Mouse (Mus musculus): ENCODE results near the gene Sema5b. TPM values are rescaled to one million over a fixed set of nuclear protein-coding genes. Genes with fewer than 3 reads are reported as not detected.

The Sema5b gene
- total and polyA plus RNA-seq, 2 experiments = 0.37 to 0.62 TPM

DNA sequence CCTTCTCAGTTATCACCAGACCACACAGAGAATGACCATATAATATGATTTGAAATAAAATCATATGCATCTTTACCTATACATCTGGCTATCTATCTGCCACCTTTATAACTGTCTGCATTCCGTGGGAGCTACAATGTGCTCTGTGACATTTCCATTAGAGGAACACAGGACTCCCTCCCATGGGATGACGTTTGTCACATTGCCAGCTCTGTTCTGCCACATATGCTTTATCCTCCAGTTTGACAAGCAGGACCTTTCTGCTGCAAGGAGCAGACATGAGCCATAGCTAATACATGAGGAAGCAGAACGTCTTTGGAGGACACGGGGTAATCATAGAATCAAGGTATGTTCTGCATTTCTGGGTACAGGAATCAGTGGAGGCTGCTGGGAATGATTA lies 16.7 kb upstream of the Sema5b start:
- no peak for DNase-seq (ENCODE audit: extremely low read depth, low read depth, low spot score)
- 81% methylated on average over 4 of the region's 4 CpGs for WGBS

DNA sequence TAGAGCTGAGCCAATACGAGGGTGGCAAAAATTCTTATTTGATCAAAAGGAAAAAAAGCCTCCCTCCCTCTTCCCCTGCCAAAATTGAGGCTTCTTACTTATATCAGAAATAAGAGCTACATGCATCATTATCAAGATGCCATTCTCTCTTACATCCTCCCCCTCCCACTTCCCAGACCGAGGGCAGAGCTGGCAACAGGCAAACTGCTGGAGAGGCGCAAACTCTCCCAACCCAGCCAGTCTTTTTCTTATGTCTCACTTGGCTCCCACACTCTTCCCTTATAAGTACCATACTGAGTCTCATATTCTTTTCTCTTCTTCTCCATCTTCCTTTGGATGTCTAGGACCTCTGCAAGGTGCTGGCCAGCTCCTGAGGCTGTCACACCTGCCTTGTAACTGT lies 6.3 kb upstream of the Sema5b start:
- no peak overlapping the region for H3K9ac ChIP-seq (ENCODE audit: low read depth, low read length)
- no peaks in the 10 kb centered on the region for H3K4me1 ChIP-seq (ENCODE audit: control insufficient read depth, insufficient read depth, low read length)
- no peak for TF ChIP-seq POLR2A (IDR thresholded peaks at IDR 0.05; ENCODE audit: extremely low read depth, insufficient read depth, low read length)
- no peak for TF ChIP-seq CTCF (IDR thresholded peaks at IDR 0.05; ENCODE audit: low read depth, low read length)
- H3K79me2 ChIP-seq (ENCODE audit: control insufficient read depth, insufficient read depth, low read length) = no peaks in the 10 kb centered on the region
- no peaks in the 10 kb centered on the region for H3K36me3 ChIP-seq (ENCODE audit: control insufficient read depth, insufficient read depth, low read length)
- H3K27me3 ChIP-seq (ENCODE audit: control insufficient read depth, insufficient read depth, low read length) = no peaks in the 10 kb centered on the region
- 78% methylated on average over 3 of the region's 3 CpGs for WGBS
- no peak for DNase-seq (ENCODE audit: extremely low read depth, low read depth, low spot score)
- no peak overlapping the region for H3K4me3 ChIP-seq (ENCODE audit: insufficient read depth, low read depth, low read length)
- H3K27ac ChIP-seq (replicated peaks; ENCODE audit: insufficient read depth, low read depth, low read length) = no peak overlapping the region

More for the DNA sequence above, 16.7 kb upstream of the Sema5b start:
- H3K36me3 ChIP-seq (ENCODE audit: control insufficient read depth, insufficient read depth, low read length) = no peaks in the 10 kb centered on the region
- no peak overlapping the region for H3K9ac ChIP-seq (ENCODE audit: low read depth, low read length)
- no peak overlapping the region for H3K4me3 ChIP-seq (ENCODE audit: insufficient read depth, low read depth, low read length)
- H3K27ac ChIP-seq (replicated peaks; ENCODE audit: insufficient read depth, low read depth, low read length) = no peak overlapping the region
- H3K27me3 ChIP-seq (ENCODE audit: control insufficient read depth, insufficient read depth, low read length) = no peaks in the 10 kb centered on the region
- no peaks in the 10 kb centered on the region for H3K79me2 ChIP-seq (ENCODE audit: control insufficient read depth, insufficient read depth, low read length)
- no peak for TF ChIP-seq CTCF (IDR thresholded peaks at IDR 0.05; ENCODE audit: low read depth, low read length)
- no peak for TF ChIP-seq POLR2A (IDR thresholded peaks at IDR 0.05; ENCODE audit: extremely low read depth, insufficient read depth, low read length)
- H3K4me1 ChIP-seq (ENCODE audit: control insufficient read depth, insufficient read depth, low read length) = peaks cover 2% of the 10 kb centered on the region; the same call in 1 of the 2 replicates

DNA sequence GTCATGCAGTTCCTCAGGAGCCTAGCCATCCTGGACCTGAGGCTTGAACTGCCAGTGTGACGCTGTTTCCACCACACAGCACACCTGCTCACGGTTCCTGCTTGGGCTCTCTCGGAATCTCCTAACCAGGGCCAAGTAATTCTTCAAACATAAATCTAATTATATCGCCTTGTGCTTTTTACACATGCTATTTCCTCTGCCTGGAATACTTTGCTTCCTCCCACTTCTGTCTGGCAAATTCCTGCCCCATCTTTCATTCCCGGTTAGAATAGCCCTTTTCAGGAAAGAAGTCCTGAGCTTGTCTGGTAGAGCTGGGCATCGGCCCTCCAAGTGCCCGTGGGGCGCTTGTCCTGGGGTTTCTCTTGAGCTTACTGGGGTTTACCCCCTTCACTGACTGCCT lies 3.3 kb upstream of the Sema5b start:
- peaks cover 19% of the 10 kb centered on the region for H3K27me3 ChIP-seq (ENCODE audit: control insufficient read depth, insufficient read depth, low read length)
- no peak for TF ChIP-seq POLR2A (IDR thresholded peaks at IDR 0.05; ENCODE audit: extremely low read depth, insufficient read depth, low read length)
- no peak for TF ChIP-seq CTCF (IDR thresholded peaks at IDR 0.05; ENCODE audit: low read depth, low read length)

DNA sequence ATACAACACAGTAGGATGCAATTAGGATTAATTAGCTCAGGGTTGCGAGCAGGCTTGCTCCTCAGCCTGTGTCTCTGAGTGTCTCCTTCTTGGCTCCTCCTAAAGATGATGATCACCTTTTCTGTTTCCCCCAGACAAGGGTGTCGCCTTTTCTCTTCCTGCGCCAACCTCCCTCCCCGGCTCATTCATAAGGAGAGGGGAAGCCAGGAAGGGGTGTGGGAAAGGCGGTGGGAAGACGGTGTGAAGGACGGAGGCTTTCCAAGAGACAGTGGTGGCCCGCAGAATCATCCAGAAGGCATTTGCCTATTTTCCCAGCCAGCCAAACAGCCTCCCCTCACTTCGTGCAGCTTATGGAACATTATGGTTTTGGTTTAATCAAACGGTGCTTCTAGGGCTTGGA lies 1.9 kb upstream of the Sema5b start:
- no peak overlapping the region for H3K4me3 ChIP-seq (ENCODE audit: insufficient read depth, low read depth, low read length)
- no peaks in the 10 kb centered on the region for H3K79me2 ChIP-seq (ENCODE audit: control insufficient read depth, insufficient read depth, low read length)
- peaks cover 24% of the 10 kb centered on the region for H3K27me3 ChIP-seq (ENCODE audit: control insufficient read depth, insufficient read depth, low read length)
- TF ChIP-seq CTCF (IDR thresholded peaks at IDR 0.05; ENCODE audit: low read depth, low read length) (no peak), POLR2A (IDR thresholded peaks at IDR 0.05; ENCODE audit: extremely low read depth, insufficient read depth, low read length) (no peak)
- no peaks in the 10 kb centered on the region for H3K36me3 ChIP-seq (ENCODE audit: control insufficient read depth, insufficient read depth, low read length)
- WGBS = 60% methylated on average over 10 of the region's 10 CpGs
- no peak for DNase-seq (ENCODE audit: extremely low read depth, low read depth, low spot score)
- no peaks in the 10 kb centered on the region for H3K4me1 ChIP-seq (ENCODE audit: control insufficient read depth, insufficient read depth, low read length)
- no peak overlapping the region for H3K27ac ChIP-seq (replicated peaks; ENCODE audit: insufficient read depth, low read depth, low read length)
- H3K9ac ChIP-seq (ENCODE audit: low read depth, low read length) = no peak overlapping the region

More for the DNA sequence above, 3.3 kb upstream of the Sema5b start:
- Histone ChIP-seq H3K36me3 (ENCODE audit: control insufficient read depth, insufficient read depth, low read length) (no peaks in the 10 kb centered on the region), H3K79me2 (ENCODE audit: control insufficient read depth, insufficient read depth, low read length) (no peaks in the 10 kb centered on the region), H3K27ac (replicated peaks; ENCODE audit: insufficient read depth, low read depth, low read length) (no peak overlapping the region), H3K4me3 (ENCODE audit: insufficient read depth, low read depth, low read length) (no peak overlapping the region), H3K4me1 (ENCODE audit: control insufficient read depth, insufficient read depth, low read length) (no peaks in the 10 kb centered on the region), H3K9ac (ENCODE audit: low read depth, low read length) (no peak overlapping the region)
- no peak for DNase-seq (ENCODE audit: extremely low read depth, low read depth, low spot score)
- 77% methylated on average over 8 of the region's 8 CpGs for WGBS

DNA sequence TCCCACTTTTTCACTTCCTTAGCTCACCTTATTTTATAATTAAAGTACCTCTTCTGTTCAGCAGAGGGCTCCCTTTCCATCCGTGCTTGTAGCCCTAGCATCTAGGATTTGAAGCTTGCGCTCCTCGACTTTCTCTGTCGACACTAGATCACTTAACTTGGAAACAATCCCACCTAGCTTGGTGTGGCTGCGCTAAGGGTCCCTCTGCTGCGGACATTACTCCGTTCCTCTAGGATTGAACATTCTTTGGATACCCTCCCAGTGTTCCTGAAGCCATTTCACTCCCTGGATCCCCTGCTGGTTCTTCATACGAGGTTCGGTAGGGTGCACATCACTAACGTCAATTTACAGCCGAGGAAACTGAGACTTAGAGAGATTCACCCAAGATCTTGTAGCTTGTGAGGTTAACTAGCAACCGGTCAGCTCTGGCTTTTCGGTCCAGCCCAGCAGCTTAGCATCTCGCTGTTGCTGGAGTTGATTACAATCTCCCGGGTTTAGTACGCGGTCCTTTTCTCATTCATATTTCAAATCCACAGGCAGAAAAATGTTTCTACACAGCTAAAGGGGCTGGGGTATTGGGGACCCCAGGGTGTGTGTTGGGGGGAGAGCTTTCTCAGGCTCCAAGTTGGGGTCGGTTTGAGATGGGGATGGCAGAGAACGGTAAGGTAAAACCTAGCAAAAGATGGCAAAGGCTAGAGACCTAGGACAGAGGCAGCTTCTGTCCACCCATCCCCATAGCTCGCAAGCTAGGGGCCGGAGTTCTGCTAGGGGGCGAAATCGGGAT lies 420 bp upstream of the Sema5b start:
- H3K79me2 ChIP-seq (ENCODE audit: control insufficient read depth, insufficient read depth, low read length) = no peaks in the 10 kb centered on the region
- no peaks in the 10 kb centered on the region for H3K4me1 ChIP-seq (ENCODE audit: control insufficient read depth, insufficient read depth, low read length)
- H3K4me3 ChIP-seq (ENCODE audit: insufficient read depth, low read depth, low read length) = no peak overlapping the region; the same call in 1 of the 2 replicates
- DNase-seq (ENCODE audit: extremely low read depth, low read depth, low spot score) = peak; percentile 50
- 3% methylated on average over 23 of the region's 23 CpGs for WGBS
- H3K36me3 ChIP-seq (ENCODE audit: control insufficient read depth, insufficient read depth, low read length) = no peaks in the 10 kb centered on the region
- no peak overlapping the region for H3K9ac ChIP-seq (ENCODE audit: low read depth, low read length)
- H3K27me3 ChIP-seq (ENCODE audit: control insufficient read depth, insufficient read depth, low read length) = peaks cover 24% of the 10 kb centered on the region
- TF ChIP-seq CTCF (IDR thresholded peaks at IDR 0.05; ENCODE audit: low read depth, low read length) (no peak; the same call in 1 of the 2 replicates), POLR2A (IDR thresholded peaks at IDR 0.05; ENCODE audit: extremely low read depth, insufficient read depth, low read length) (no peak)
- no peak overlapping the region for H3K27ac ChIP-seq (replicated peaks; ENCODE audit: insufficient read depth, low read depth, low read length)
